Mouse (Mus musculus) effector memory CD4-positive, alpha-beta T cell, adult 5 months (primary cell): ENCODE results near the gene Vma21. TPM values are rescaled to one million over a fixed set of nuclear protein-coding genes. Genes with fewer than 3 reads are reported as not detected.

Source experiments
- polyA plus RNA-seq: library from polyadenylated mRNA; unstranded; fragments of 100-300 nt; shearing (Covaris generic); gene quantifications from one replicate; pipeline ENCODE4 v1.2.1, GENCODE M21; 2017

Gene Vma21
- polyA plus RNA-seq: 25.7 TPM

GRCm38 (mm10) chrX:71815631-71816345 is at the start of gene Vma21:
Gene Vma21, plus strand, starts transcription at chrX:71815924.

Other genes with a start within 250 kb of the Vma21 start
- gene Gpr50, start 152.3 kb upstream of the Vma21 start, polyA plus RNA-seq: not detected
- not detected for gene Gm1141, start 105.1 kb downstream of the Vma21 start, polyA plus RNA-seq
- not detected for gene Prrg3, start 146.7 kb downstream of the Vma21 start, polyA plus RNA-seq
- not detected for gene Fate1, start 157.1 kb downstream of the Vma21 start, polyA plus RNA-seq
- not detected for gene Cnga2, start 175.9 kb downstream of the Vma21 start, polyA plus RNA-seq